Mouse (Mus musculus): ENCODE data around the gene Dpy19l1. TPM values are rescaled to one million over a fixed set of nuclear protein-coding genes. Genes with fewer than 3 reads are reported as not detected.

The Dpy19l1 gene
- polyA plus RNA-seq (2015; fragmentation: Illumina TruSeq; extraction: RNeasy Lipid Tissue Mini Kit (QIAGEN cat#74804); ENCODE audit: low read depth, low replicate concordance) = 74.3 TPM

DNA sequence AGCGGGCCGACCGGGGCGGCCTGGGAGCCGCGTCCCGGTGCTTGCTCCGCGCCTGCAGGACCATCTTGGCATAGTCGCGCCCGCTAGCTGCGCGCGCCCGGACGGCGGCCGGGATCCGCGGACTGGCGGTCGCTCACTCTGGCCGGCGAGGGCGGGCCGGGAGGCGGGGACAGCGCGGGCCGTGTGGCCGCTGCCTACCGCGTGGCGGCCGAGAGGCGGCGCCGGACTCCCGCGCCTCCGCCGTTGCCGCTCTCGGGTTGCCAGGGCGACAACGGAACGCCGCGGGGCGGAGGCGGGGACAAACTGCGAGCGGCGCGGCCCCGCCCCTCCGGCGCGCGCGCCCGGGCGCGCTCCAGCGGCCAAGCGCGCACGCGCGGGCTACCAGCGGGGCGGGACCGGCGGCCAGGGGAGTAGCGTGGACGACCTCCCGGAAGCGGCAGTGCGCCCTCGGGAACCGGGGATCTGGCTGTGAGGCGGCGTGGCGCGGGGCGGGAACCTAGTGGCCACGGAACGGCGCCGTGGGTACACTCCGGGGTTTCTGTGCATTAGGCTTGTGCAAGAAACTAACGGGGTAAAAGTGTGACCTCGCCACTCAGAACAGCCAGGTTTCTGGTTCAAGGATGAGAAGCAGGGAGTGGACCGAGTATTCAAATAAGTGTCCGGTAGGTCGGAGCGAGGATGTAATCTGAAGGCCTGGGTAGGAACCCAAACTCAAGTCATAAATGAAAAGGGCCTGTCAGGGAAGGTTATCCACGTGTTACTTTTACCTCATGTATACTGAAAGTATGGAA lies at the start of gene Dpy19l1:
Gene Dpy19l1, minus strand, starts transcription at position 74 of the 791 bp plus-strand sequence.

Other genes with a start within 250 kb of the Dpy19l1 start
- not detected for gene Cypt4, start 122.1 kb upstream of the Dpy19l1 start, polyA plus RNA-seq (2015; fragmentation: Illumina TruSeq; extraction: RNeasy Lipid Tissue Mini Kit (QIAGEN cat#74804); ENCODE audit: low read depth, low replicate concordance)
- gene Dpy19l2, start 193.2 kb upstream of the Dpy19l1 start, polyA plus RNA-seq (2015; fragmentation: Illumina TruSeq; extraction: RNeasy Lipid Tissue Mini Kit (QIAGEN cat#74804); ENCODE audit: low read depth, low replicate concordance) = 0.49 TPM

Measured in brain, adult 10 weeks (tissue).